Mouse (Mus musculus) induced T-regulatory cell, adult 2 months (primary cell): ENCODE measurements at regions not wholly inside any gene's neighbourhood (a gene's known extent, or its start where the extent isn't known, plus 50 kb on each side); places are given as distances from the start of the nearest gene placed in this dataset.
"Not testable (repeated sequence)": the region's sequence is repeated elsewhere in the genome, so short reads cannot be mapped to it uniquely, and the experiment has no call there.

Source experiments
- DNase-seq: peaks from one replicate; pipeline ENCODE4 v3.0.0-alpha.2; 2012; ENCODE audit warnings: low read depth

- not testable (repeated sequence) for DNase-seq
Observed at GRCm38 (mm10) chr14:17560001-17560400, 100.1 kb upstream of the Thrb start.

GRCm38 (mm10) chr14:17567927-17568326, 92.1 kb upstream of the Thrb start:
- DNase-seq: no peak

GRCm38 (mm10) chr14:17569087-17569636, 90.9 kb upstream of the Thrb start:
- no peak for DNase-seq

- DNase-seq: no peak
Observed at GRCm38 (mm10) chr14:17578776-17579175, 81.3 kb upstream of the Thrb start.

- no peak for DNase-seq
Observed at GRCm38 (mm10) chr14:17589595-17589994, 70.5 kb upstream of the Thrb start.

GRCm38 (mm10) chr14:17599553-17599952, 60.5 kb upstream of the Thrb start:
- no peak for DNase-seq

GRCm38 (mm10) chr14:17602357-17602756, 57.7 kb upstream of the Thrb start:
- no peak for DNase-seq

GRCm38 (mm10) chr14:17606018-17606417, 54.0 kb upstream of the Thrb start:
- no peak for DNase-seq

- no peak for DNase-seq
Observed at GRCm38 (mm10) chr14:17607186-17607585, 52.9 kb upstream of the Thrb start.
